Mouse (Mus musculus) megakaryocyte, embryonic 14.5 days (primary cell): Measurements from ENCODE around the gene Rbbp8nl.

ENCODE experiments used
- FLI1 ChIP-seq: IDR thresholded peaks from 2 replicates; pipeline ENCODE4 v1.6.1; 2012; ENCODE audit warnings: low read length, inconsistent platforms, mixed read lengths
- GATA1 ChIP-seq: IDR thresholded peaks from 3 replicates; pipeline ENCODE4 v1.6.1; 2012; ENCODE audit warnings: mixed read lengths, low read length, inconsistent platforms, borderline replicate concordance

DNA sequence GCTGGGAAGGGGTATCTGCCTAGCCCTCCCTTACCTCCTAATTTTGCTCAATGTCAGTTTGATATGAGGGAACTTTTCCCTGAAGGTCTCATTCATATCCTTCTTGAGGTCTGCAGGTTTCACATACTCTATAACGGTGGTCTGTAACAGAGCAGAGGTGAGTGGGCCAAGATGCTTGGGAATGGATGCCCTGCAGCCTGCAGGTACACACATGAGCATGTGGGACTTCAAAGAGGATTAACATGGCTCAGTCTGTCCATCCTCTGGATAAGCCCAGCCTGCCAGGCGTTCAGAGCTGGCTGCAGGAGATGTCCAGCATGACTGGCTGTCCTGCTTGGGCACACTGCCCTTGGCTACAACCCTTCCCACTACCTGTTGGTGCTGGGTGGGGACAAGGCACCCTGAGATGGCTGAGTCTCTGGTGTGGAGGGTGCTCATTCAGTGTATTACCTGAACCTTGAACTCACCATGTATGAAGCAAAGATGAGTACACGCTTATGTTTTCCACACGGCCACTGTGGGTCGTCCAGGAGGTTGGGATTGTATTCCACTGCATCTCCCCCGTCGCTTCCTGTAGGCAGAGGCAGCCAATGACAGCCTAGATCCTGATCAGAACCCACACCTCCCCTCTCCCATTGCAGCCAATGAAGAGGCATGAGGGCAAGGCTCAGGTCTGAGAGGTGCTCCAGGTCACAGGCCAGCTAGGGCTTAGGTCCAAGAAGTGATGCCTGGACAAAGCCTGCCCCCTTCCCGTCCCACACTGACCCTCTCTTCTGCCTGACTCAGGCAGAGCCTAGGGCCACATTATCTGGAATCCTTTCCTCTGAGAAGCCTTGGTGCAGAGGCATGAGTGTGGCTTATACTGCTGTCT, 28.8 kb downstream of the Rbbp8nl start:
- no peak for TF ChIP-seq GATA1
- TF ChIP-seq FLI1 = no peak
